Comparison of ENCODE assay signal across 27 mouse cellular contexts in genomic region chr2:105806571-105806970, GRCm38 (mm10).
DNase-seq lines count a peak whose midpoint lies in the region; ATAC-seq and TF ChIP-seq lines count a peak whose summit lies in the region.
"Had no signal": no experiment of that assay in that cellular context is flagged by ENCODE, and none has a peak within 500 bp of the region (broad histone marks: within the 10 kb centered on the region; RNA-seq: fewer than 3 reads in every experiment).

No protein-coding gene starts in this region.

- TF ChIP-seq CTCF in hindbrain, postnatal 0 days (IDR thresholded peaks at IDR 0.05; ENCODE audit: low read depth) = no peak
- no peak for TF ChIP-seq CTCF in liver, postnatal 0 days (IDR thresholded peaks at IDR 0.05; ENCODE audit: low read depth)
- TF ChIP-seq CTCF in gastrocnemius, adult 2 months (IDR thresholded peaks at IDR 0.05) = no peak

- no peaks in the 10 kb centered on the region for H3K9me3 ChIP-seq in hindbrain, postnatal 0 days (ENCODE audit: low read length)
- no peaks in the 10 kb centered on the region for H3K9me3 ChIP-seq in hindbrain, embryonic 13.5 days
- H3K9me3 ChIP-seq in liver, embryonic 12.5 days (replicated peaks) = no peaks in the 10 kb centered on the region
- H3K9me3 ChIP-seq in liver, postnatal 0 days (ENCODE audit: low read length) = no peaks in the 10 kb centered on the region
- H3K9me3 ChIP-seq: forebrain, embryonic 10.5 days; forebrain, embryonic 15.5 days; heart, embryonic 13.5 days; megakaryocyte, embryonic 14.5 days; midbrain, embryonic 13.5 days; neural tube, embryonic 13.5 days; stomach, embryonic 15.5 days had no signal

- no peak for DNase-seq in hindbrain, postnatal 0 days (ENCODE audit: low spot score)
- DNase-seq in liver, postnatal 0 days = no peak
- no peak for DNase-seq in right cerebral cortex, adult 18-20 months
- DNase-seq in gastrocnemius, adult 2 months = no peak
- DNase-seq in Muller cell, postnatal 12 days (ENCODE audit: inconsistent ontology term) = no peak
- DNase-seq: adrenal gland, postnatal 25 days; cerebellum, adult 2 months; cerebellum, postnatal 25 days; heart, adult 2 months; heart, postnatal 10 days; kidney, adult 8-10 months; kidney, postnatal 4 days; layer of hippocampus, postnatal 36 days; left cerebral cortex, postnatal 4 days; lung, embryonic 14.5 days; thymus, postnatal 25 days had no signal

- no peak for TF ChIP-seq EP300 in liver, postnatal 0 days (IDR thresholded peaks at IDR 0.05; ENCODE audit: low read depth)

- 58% methylated on average over 2 of the region's 2 CpGs for WGBS in hindbrain, postnatal 0 days
- WGBS in hindbrain, embryonic 13.5 days = 79% methylated on average over 2 of the region's 2 CpGs
- 63% methylated on average over 2 of the region's 2 CpGs for WGBS in liver, embryonic 12.5 days (ENCODE audit: insufficient replicate concordance)
- WGBS in liver, postnatal 0 days (ENCODE audit: insufficient replicate concordance) = 62% methylated on average over 2 of the region's 2 CpGs

- ATAC-seq in hindbrain, postnatal 0 days = 0 out of 2 replicates have a peak, but pooled peaks have one; percentile 27
- no peak for ATAC-seq in hindbrain, embryonic 13.5 days (ENCODE audit: low FRiP score)
- peak; percentile 89 for ATAC-seq in liver, embryonic 12.5 days
- ATAC-seq in liver, postnatal 0 days = 0 out of 2 replicates have a peak, but pooled peaks have one; percentile 40
- ATAC-seq: forebrain, embryonic 15.5 days; intestine, embryonic 16.5 days; midbrain, embryonic 13.5 days had no signal

- H3K4me1 ChIP-seq in hindbrain, postnatal 0 days (ENCODE audit: insufficient read depth, low read length) = no peaks in the 10 kb centered on the region
- H3K4me1 ChIP-seq in hindbrain, embryonic 13.5 days (replicated peaks) = 0 out of 2 replicates have a peak, but pooled peaks cover 3% of the 10 kb centered on the region
- peaks cover 24% of the 10 kb centered on the region for H3K4me1 ChIP-seq in liver, embryonic 12.5 days
- H3K4me1 ChIP-seq in liver, postnatal 0 days (ENCODE audit: insufficient read depth) = no peaks in the 10 kb centered on the region
- H3K4me1 ChIP-seq: heart, embryonic 13.5 days; megakaryocyte, embryonic 14.5 days; midbrain, embryonic 13.5 days; neural tube, embryonic 13.5 days; stomach, embryonic 15.5 days had no signal

- no peak overlapping the region for H3K4me2 ChIP-seq in hindbrain, postnatal 0 days (ENCODE audit: low read depth, low read length)
- H3K4me2 ChIP-seq in hindbrain, embryonic 13.5 days = no peak overlapping the region
- peak overlapping the region; percentile 29 for H3K4me2 ChIP-seq in liver, embryonic 12.5 days
- H3K4me2 ChIP-seq in liver, postnatal 0 days (ENCODE audit: low read depth, low read length) = 0 out of 2 replicates have a peak overlapping the region, but pooled peaks have one; percentile 9
- H3K4me2 ChIP-seq: forebrain, embryonic 15.5 days; heart, embryonic 13.5 days; lung, embryonic 14.5 days; midbrain, embryonic 13.5 days; neural tube, embryonic 13.5 days; stomach, embryonic 15.5 days had no signal

- H3K4me3 ChIP-seq in hindbrain, postnatal 0 days (ENCODE audit: low read length) = no peak overlapping the region
- no peak overlapping the region for H3K4me3 ChIP-seq in hindbrain, embryonic 13.5 days
- no peak overlapping the region for H3K4me3 ChIP-seq in liver, embryonic 12.5 days
- no peak overlapping the region for H3K4me3 ChIP-seq in liver, postnatal 0 days (ENCODE audit: low read depth, low read length)
- no peak overlapping the region for H3K4me3 ChIP-seq in gastrocnemius, adult 2 months
- H3K4me3 ChIP-seq: forebrain, embryonic 10.5 days; forebrain, embryonic 15.5 days; heart, adult 2 months; heart, embryonic 13.5 days; megakaryocyte, embryonic 14.5 days; midbrain, embryonic 13.5 days; neural tube, embryonic 13.5 days; stomach, embryonic 15.5 days had no signal

- H3K27me3 ChIP-seq in hindbrain, postnatal 0 days (ENCODE audit: insufficient read depth, low read length) = no peaks in the 10 kb centered on the region
- no peaks in the 10 kb centered on the region for H3K27me3 ChIP-seq in hindbrain, embryonic 13.5 days
- no peaks in the 10 kb centered on the region for H3K27me3 ChIP-seq in liver, embryonic 12.5 days (replicated peaks)
- no peaks in the 10 kb centered on the region for H3K27me3 ChIP-seq in liver, postnatal 0 days (ENCODE audit: insufficient read depth, low read length)
- H3K27me3 ChIP-seq: forebrain, embryonic 15.5 days; heart, embryonic 13.5 days; megakaryocyte, embryonic 14.5 days; neural tube, embryonic 13.5 days; stomach, embryonic 15.5 days had no signal

- no peak overlapping the region for H3K27ac ChIP-seq in hindbrain, postnatal 0 days
- no peak overlapping the region for H3K27ac ChIP-seq in hindbrain, embryonic 13.5 days
- peak overlapping the region; percentile 60 for H3K27ac ChIP-seq in liver, embryonic 12.5 days
- no peak overlapping the region for H3K27ac ChIP-seq in liver, postnatal 0 days (ENCODE audit: low read depth)
- H3K27ac ChIP-seq in gastrocnemius, adult 2 months = no peak overlapping the region
- H3K27ac ChIP-seq: forebrain, embryonic 15.5 days; heart, adult 2 months; heart, embryonic 13.5 days; kidney, postnatal 0 days; midbrain, embryonic 13.5 days; neural tube, embryonic 13.5 days; stomach, embryonic 15.5 days had no signal

- no peaks in the 10 kb centered on the region for H3K36me3 ChIP-seq in hindbrain, postnatal 0 days (ENCODE audit: insufficient read depth, low read length)
- H3K36me3 ChIP-seq in hindbrain, embryonic 13.5 days = no peaks in the 10 kb centered on the region
- no peaks in the 10 kb centered on the region for H3K36me3 ChIP-seq in liver, embryonic 12.5 days
- H3K36me3 ChIP-seq in liver, postnatal 0 days (replicated peaks; ENCODE audit: insufficient read depth, low read length) = no peaks in the 10 kb centered on the region
- H3K36me3 ChIP-seq: forebrain, embryonic 10.5 days; forebrain, embryonic 15.5 days; heart, embryonic 13.5 days; midbrain, embryonic 13.5 days; neural tube, embryonic 13.5 days; stomach, embryonic 15.5 days had no signal

- H3K9ac ChIP-seq in hindbrain, postnatal 0 days (replicated peaks; ENCODE audit: low read length) = no peak overlapping the region
- H3K9ac ChIP-seq in hindbrain, embryonic 13.5 days = no peak overlapping the region
- no peak overlapping the region for H3K9ac ChIP-seq in liver, embryonic 12.5 days
- no peak overlapping the region for H3K9ac ChIP-seq in liver, postnatal 0 days (replicated peaks)
- H3K9ac ChIP-seq: forebrain, embryonic 15.5 days; heart, embryonic 13.5 days; lung, embryonic 14.5 days; midbrain, embryonic 13.5 days; neural tube, embryonic 13.5 days; stomach, embryonic 15.5 days had no signal

- intact Hi-C loops in gastrocnemius, adult 2 months (cut with DNase I) = no loop called here

Comparison
In these comparisons a context has a peak if more than half of its experiments do, and no peak if none do; other contexts are left out.
1. H3K4me2 ChIP-seq: peak in liver, embryonic 12.5 days (single experiment) and liver, postnatal 0 days (single experiment); none in hindbrain, postnatal 0 days (single experiment) and hindbrain, embryonic 13.5 days (single experiment).